Mouse (Mus musculus): ENCODE data around the gene Flt3l. TPM values are rescaled to one million over a fixed set of nuclear protein-coding genes. Genes with fewer than 3 reads are reported as not detected.
A peak's percentile ranks its signal among the peaks of the same experiment; 100 is the strongest.

The Flt3l gene
- polyA plus RNA-seq, 1 experiment from 2014 or later, result 0.85 TPM

- Histone ChIP-seq H3K9me3 (no peaks in the 10 kb centered on the region), H3K4me1 (replicated peaks) (peaks cover 33% of the 10 kb centered on the region), H3K4me3 (no peak overlapping the region), H3K36me3 (no peaks in the 10 kb centered on the region), H3K27me3 (ENCODE audit: insufficient read depth, poor library complexity, severe bottlenecking) (peaks cover 11% of the 10 kb centered on the region), H3K27ac (no peak overlapping the region)
- no peak for DNase-seq (ENCODE audit: low spot score)
- 54% methylated on average over 7 of the region's 7 CpGs for WGBS
Measured at GRCm38 (mm10) chr7:45094121-45094520, 42.1 kb downstream of the Flt3l start.

GRCm38 (mm10) chr7:45093516-45093905 is 42.7 kb downstream of the Flt3l start:
- peak overlapping the region; percentile 72 for H3K27ac ChIP-seq
- H3K36me3 ChIP-seq, result peaks cover 1% of the 10 kb centered on the region
- DNase-seq (ENCODE audit: low spot score), result peak; percentile 33
- 37% methylated on average over 18 of the region's 18 CpGs for WGBS
- H3K4me1 ChIP-seq (replicated peaks), result peaks cover 33% of the 10 kb centered on the region
- H3K27me3 ChIP-seq (ENCODE audit: insufficient read depth, poor library complexity, severe bottlenecking), result peaks cover 11% of the 10 kb centered on the region
- peak overlapping the region; percentile 16; the same call in 1 of the 2 replicates for H3K4me3 ChIP-seq
- no peaks in the 10 kb centered on the region for H3K9me3 ChIP-seq

- H3K4me3 ChIP-seq, result peak overlapping the region; percentile 16; the same call in 1 of the 2 replicates
- H3K27me3 ChIP-seq (ENCODE audit: insufficient read depth, poor library complexity, severe bottlenecking), result peaks cover 11% of the 10 kb centered on the region
- H3K9me3 ChIP-seq, result no peaks in the 10 kb centered on the region
- DNase-seq (ENCODE audit: low spot score), result peak; percentile 25
- peaks cover 7% of the 10 kb centered on the region for H3K36me3 ChIP-seq
- WGBS, result 59% methylated on average over 12 of the region's 12 CpGs
- H3K4me1 ChIP-seq (replicated peaks), result peaks cover 33% of the 10 kb centered on the region
- H3K27ac ChIP-seq, result peak overlapping the region; percentile 72
Measured at GRCm38 (mm10) chr7:45092828-45093515, 43.3 kb downstream of the Flt3l start.

GRCm38 (mm10) chr7:45092048-45092447 is 44.2 kb downstream of the Flt3l start, which contains the start of gene Rcn3:
Gene Rcn3, minus strand, starts transcription at chr7:45092221.
- Histone ChIP-seq H3K4me3 (peak within 1 kb of the TSS; percentile 66), H3K9me3 (no peaks in the 10 kb centered on the region), H3K4me1 (replicated peaks) (peaks cover 33% of the 10 kb centered on the region), H3K27me3 (ENCODE audit: insufficient read depth, poor library complexity, severe bottlenecking) (peaks cover 11% of the 10 kb centered on the region), H3K27ac (peak within 1 kb of the TSS; percentile 87), H3K36me3 (peaks cover 16% of the 10 kb centered on the region)
- DNase-seq (ENCODE audit: low spot score), result peak; percentile 94
- under 1% methylated on average over 16 of the region's 16 CpGs for WGBS

- Histone ChIP-seq H3K36me3 (peaks cover 23% of the 10 kb centered on the region), H3K27me3 (ENCODE audit: insufficient read depth, poor library complexity, severe bottlenecking) (peaks cover 11% of the 10 kb centered on the region), H3K27ac (peak overlapping the region; percentile 87), H3K4me1 (replicated peaks) (peaks cover 33% of the 10 kb centered on the region), H3K9me3 (no peaks in the 10 kb centered on the region), H3K4me3 (peak overlapping the region; percentile 66)
- DNase-seq (ENCODE audit: low spot score), result peak; percentile 23
- 13% methylated on average over 35 of the region's 35 CpGs for WGBS
Measured at GRCm38 (mm10) chr7:45091001-45091990, 44.9 kb downstream of the Flt3l start.

GRCm38 (mm10) chr7:45090251-45090977 is 45.8 kb downstream of the Flt3l start:
- H3K4me1 ChIP-seq (replicated peaks), result peaks cover 33% of the 10 kb centered on the region
- no peak overlapping the region for H3K27ac ChIP-seq
- peak overlapping the region; percentile 66; the same call in 1 of the 2 replicates for H3K4me3 ChIP-seq
- peaks cover 11% of the 10 kb centered on the region for H3K27me3 ChIP-seq (ENCODE audit: insufficient read depth, poor library complexity, severe bottlenecking)
- H3K9me3 ChIP-seq, result peaks cover 4% of the 10 kb centered on the region; the same call in 1 of the 2 replicates
- peaks cover 31% of the 10 kb centered on the region for H3K36me3 ChIP-seq
- DNase-seq (ENCODE audit: low spot score), result no peak
- WGBS, result 83% methylated on average over 13 of the region's 13 CpGs

GRCm38 (mm10) chr7:45088597-45088996 is 47.6 kb downstream of the Flt3l start:
- Histone ChIP-seq H3K4me1 (replicated peaks) (peaks cover 28% of the 10 kb centered on the region), H3K9me3 (peaks cover 4% of the 10 kb centered on the region; the same call in 1 of the 2 replicates), H3K36me3 (peaks cover 48% of the 10 kb centered on the region), H3K4me3 (no peak overlapping the region), H3K27ac (no peak overlapping the region), H3K27me3 (ENCODE audit: insufficient read depth, poor library complexity, severe bottlenecking) (peaks cover 11% of the 10 kb centered on the region)
- DNase-seq (ENCODE audit: low spot score), result no peak
- WGBS, result 92% methylated on average over 17 of the region's 17 CpGs

- H3K9me3 ChIP-seq, result peaks cover 4% of the 10 kb centered on the region; the same call in 1 of the 2 replicates
- H3K27ac ChIP-seq, result no peak overlapping the region
- H3K4me3 ChIP-seq, result 0 out of 2 replicates have a peak overlapping the region, but pooled peaks have one; percentile 4
- H3K27me3 ChIP-seq (ENCODE audit: insufficient read depth, poor library complexity, severe bottlenecking), result peaks cover 7% of the 10 kb centered on the region; the same call in 1 of the 2 replicates
- H3K36me3 ChIP-seq, result peaks cover 62% of the 10 kb centered on the region
- 78% methylated on average over 4 of the region's 4 CpGs for WGBS
- peaks cover 16% of the 10 kb centered on the region for H3K4me1 ChIP-seq (replicated peaks)
- no peak for DNase-seq (ENCODE audit: low spot score)
Measured at GRCm38 (mm10) chr7:45086084-45086483, 50.1 kb downstream of the Flt3l start.

- no peak overlapping the region for H3K4me3 ChIP-seq
- peaks cover 12% of the 10 kb centered on the region; the same call in 1 of the 2 replicates for H3K4me1 ChIP-seq (replicated peaks)
- H3K36me3 ChIP-seq, result peaks cover 60% of the 10 kb centered on the region
- peaks cover 4% of the 10 kb centered on the region; the same call in 1 of the 2 replicates for H3K9me3 ChIP-seq
- no peaks in the 10 kb centered on the region for H3K27me3 ChIP-seq (ENCODE audit: insufficient read depth, poor library complexity, severe bottlenecking)
- no peak overlapping the region for H3K27ac ChIP-seq
- WGBS, result 87% methylated on average over 22 of the region's 22 CpGs
- no peak for DNase-seq (ENCODE audit: low spot score)
Measured at GRCm38 (mm10) chr7:45083300-45083890, 52.8 kb downstream of the Flt3l start.

- Histone ChIP-seq H3K36me3 (peaks cover 56% of the 10 kb centered on the region), H3K4me3 (0 out of 2 replicates have a peak overlapping the region, but pooled peaks have one; percentile 18), H3K27ac (no peak overlapping the region), H3K4me1 (replicated peaks) (peaks cover 12% of the 10 kb centered on the region; the same call in 1 of the 2 replicates), H3K9me3 (peaks cover 4% of the 10 kb centered on the region; the same call in 1 of the 2 replicates), H3K27me3 (ENCODE audit: insufficient read depth, poor library complexity, severe bottlenecking) (no peaks in the 10 kb centered on the region)
- no peak for DNase-seq (ENCODE audit: low spot score)
- WGBS, result 68% methylated on average over 25 of the region's 25 CpGs
Measured at GRCm38 (mm10) chr7:45082401-45083299, 53.6 kb downstream of the Flt3l start.

GRCm38 (mm10) chr7:45081016-45081415 is 55.2 kb downstream of the Flt3l start:
- WGBS, result 45% methylated on average over 5 of the region's 5 CpGs
- H3K27me3 ChIP-seq (ENCODE audit: insufficient read depth, poor library complexity, severe bottlenecking), result no peaks in the 10 kb centered on the region
- no peak overlapping the region for H3K27ac ChIP-seq
- H3K9me3 ChIP-seq, result peaks cover 2% of the 10 kb centered on the region; the same call in 1 of the 2 replicates
- H3K36me3 ChIP-seq, result peaks cover 56% of the 10 kb centered on the region
- H3K4me3 ChIP-seq, result no peak overlapping the region
- no peak for DNase-seq (ENCODE audit: low spot score)
- H3K4me1 ChIP-seq (replicated peaks), result peaks cover 12% of the 10 kb centered on the region; the same call in 1 of the 2 replicates
